ENCODE assay signal across 10 mouse cellular contexts in genomic region chr6:134158201-134158600, GRCm38 (mm10).
"Had no signal": no experiment of that assay in that cellular context is flagged by ENCODE, and none has a peak within 500 bp of the region (broad histone marks: within the 10 kb centered on the region; RNA-seq: fewer than 3 reads in every experiment).

No protein-coding gene starts in this region.

- H3K9ac ChIP-seq: liver, embryonic 13.5 days; neural tube, embryonic 12.5 days had no signal

- H3K27me3 ChIP-seq: liver, embryonic 13.5 days; neural tube, embryonic 12.5 days had no signal

- DNase-seq: kidney, adult 8-10 months; kidney, postnatal 10 days; liver, embryonic 13.5 days; lung, adult 2 months; lung, postnatal 14 days; lung, postnatal 4 days; thymus, adult 18-20 months; thymus, postnatal 36 days had no signal

- H3K4me3 ChIP-seq: liver, embryonic 13.5 days; neural tube, embryonic 12.5 days had no signal

- H3K27ac ChIP-seq: liver, embryonic 13.5 days; neural tube, embryonic 12.5 days had no signal

- H3K36me3 ChIP-seq: neural tube, embryonic 12.5 days had no signal

- H3K9me3 ChIP-seq: liver, embryonic 13.5 days; neural tube, embryonic 12.5 days had no signal

- H3K4me2 ChIP-seq: liver, embryonic 13.5 days; midbrain, embryonic 11.5 days; neural tube, embryonic 12.5 days had no signal
